ENCODE assay signal across 22 mouse cellular contexts in genomic region chr9:61699618-61700017, GRCm38 (mm10).
A peak's percentile ranks its signal among the peaks of the same experiment; 100 is the strongest.
DNase-seq lines count a peak whose midpoint lies in the region; ATAC-seq and TF ChIP-seq lines count a peak whose summit lies in the region.
"Had no signal": no experiment of that assay in that cellular context is flagged by ENCODE, and none has a peak within 500 bp of the region (broad histone marks: within the 10 kb centered on the region; RNA-seq: fewer than 3 reads in every experiment).

No protein-coding gene starts in this region.

- intact Hi-C loops in gastrocnemius, adult 2 months (cut with DNase I) = loop anchor here (5.0 to 10.0 kb wide), 2 partner anchors 225 to 327 kb away; partner anchors contain the start of gene Tle3

- WGBS in forebrain, embryonic 14.5 days = 56% methylated on average over 5 of the region's 5 CpGs
- WGBS in forebrain, embryonic 15.5 days = 59% methylated on average over 5 of the region's 5 CpGs
- 37% methylated on average over 5 of the region's 5 CpGs for WGBS in lung, postnatal 0 days

- H3K4me3 ChIP-seq in forebrain, embryonic 14.5 days (ENCODE audit: low read depth, low read length) = no peak overlapping the region
- H3K4me3 ChIP-seq in forebrain, embryonic 15.5 days = no peak overlapping the region
- H3K4me3 ChIP-seq in lung, postnatal 0 days (ENCODE audit: low read depth, low read length) = no peak overlapping the region
- H3K4me3 ChIP-seq in gastrocnemius, adult 2 months = no peak overlapping the region
- H3K4me3 ChIP-seq: embryonic facial prominence, embryonic 13.5 days; forebrain, embryonic 10.5 days; forebrain, embryonic 13.5 days; hindbrain, embryonic 12.5 days; hindbrain, embryonic 15.5 days had no signal

- no peaks in the 10 kb centered on the region for H3K36me3 ChIP-seq in forebrain, embryonic 14.5 days (ENCODE audit: control insufficient read depth, insufficient read depth, low read length)
- no peaks in the 10 kb centered on the region for H3K36me3 ChIP-seq in forebrain, embryonic 15.5 days
- no peaks in the 10 kb centered on the region for H3K36me3 ChIP-seq in lung, postnatal 0 days (ENCODE audit: insufficient read depth, low read length)
- H3K36me3 ChIP-seq: embryonic facial prominence, embryonic 13.5 days; forebrain, embryonic 10.5 days; hindbrain, embryonic 12.5 days; hindbrain, embryonic 15.5 days had no signal

- peaks cover 22% of the 10 kb centered on the region for H3K4me1 ChIP-seq in forebrain, embryonic 14.5 days (ENCODE audit: control insufficient read depth, insufficient read depth, low read length)
- peaks cover 46% of the 10 kb centered on the region for H3K4me1 ChIP-seq in forebrain, embryonic 15.5 days
- peaks cover 8% of the 10 kb centered on the region; the same call in 1 of the 2 replicates for H3K4me1 ChIP-seq in lung, postnatal 0 days (ENCODE audit: insufficient read depth, low read depth, low read length)

- DNase-seq in forebrain, embryonic 14.5 days (ENCODE audit: low spot score) = peak; percentile 48
- DNase-seq in lung, postnatal 0 days (ENCODE audit: low spot score) = peak; percentile 25
- DNase-seq in lung, postnatal 36 days = no peak
- DNase-seq in naive thymus-derived CD4-positive, alpha-beta T cell, adult 2 months (ENCODE audit: low read depth) = peak; percentile 20
- no peak for DNase-seq in gastrocnemius, adult 2 months
- DNase-seq: adrenal gland, postnatal 10 days; adrenal gland, postnatal 36 days; cerebellum, adult 11 months; cerebellum, adult 2 months; cerebellum, adult 9-11 months; cerebellum, postnatal 25 days; gastrocnemius, postnatal 14 days; heart, adult 11 months had no signal

- no peaks in the 10 kb centered on the region for H3K9me3 ChIP-seq in forebrain, embryonic 14.5 days (replicated peaks; ENCODE audit: control insufficient read depth, low read length)
- H3K9me3 ChIP-seq in forebrain, embryonic 15.5 days = no peaks in the 10 kb centered on the region
- H3K9me3 ChIP-seq in lung, postnatal 0 days (ENCODE audit: low read length) = no peaks in the 10 kb centered on the region
- H3K9me3 ChIP-seq: embryonic facial prominence, embryonic 13.5 days; forebrain, embryonic 10.5 days; forebrain, embryonic 13.5 days; hindbrain, embryonic 12.5 days; hindbrain, embryonic 15.5 days had no signal

- no peak for TF ChIP-seq EP300 in lung, postnatal 0 days (IDR thresholded peaks at IDR 0.05)

- H3K27me3 ChIP-seq in forebrain, embryonic 14.5 days (replicated peaks; ENCODE audit: control insufficient read depth, insufficient read depth, low read length) = no peaks in the 10 kb centered on the region
- peaks cover 4% of the 10 kb centered on the region; the same call in 1 of the 2 replicates for H3K27me3 ChIP-seq in forebrain, embryonic 15.5 days
- peaks cover 4% of the 10 kb centered on the region; the same call in 1 of the 2 replicates for H3K27me3 ChIP-seq in lung, postnatal 0 days (replicated peaks; ENCODE audit: insufficient read depth, low read length)

- H3K27ac ChIP-seq in forebrain, embryonic 14.5 days (ENCODE audit: low read depth, low read length) = no peak overlapping the region
- no peak overlapping the region for H3K27ac ChIP-seq in forebrain, embryonic 15.5 days (replicated peaks)
- H3K27ac ChIP-seq in lung, postnatal 0 days (ENCODE audit: low read length) = no peak overlapping the region
- H3K27ac ChIP-seq in gastrocnemius, adult 2 months = no peak overlapping the region
- H3K27ac ChIP-seq: forebrain, embryonic 13.5 days; hindbrain, embryonic 12.5 days; hindbrain, embryonic 15.5 days had no signal

- H3K4me2 ChIP-seq in forebrain, embryonic 14.5 days (ENCODE audit: low read length) = no peak overlapping the region
- no peak overlapping the region for H3K4me2 ChIP-seq in forebrain, embryonic 15.5 days (replicated peaks)
- H3K4me2 ChIP-seq in lung, postnatal 0 days (replicated peaks; ENCODE audit: low read depth, low read length) = no peak overlapping the region
- H3K4me2 ChIP-seq: embryonic facial prominence, embryonic 13.5 days; forebrain, embryonic 13.5 days; heart, embryonic 11.5 days; hindbrain, embryonic 12.5 days; hindbrain, embryonic 15.5 days had no signal

- ATAC-seq in forebrain, embryonic 14.5 days = no peak
- ATAC-seq in forebrain, embryonic 15.5 days (replicated peaks) = no peak
- no peak for ATAC-seq in lung, postnatal 0 days
- ATAC-seq: CD4-positive, CD25-positive, alpha-beta regulatory T cell, adult 4 months; forebrain, embryonic 13.5 days; intestine, postnatal 0 days had no signal

- TF ChIP-seq CTCF in lung, postnatal 0 days (IDR thresholded peaks at IDR 0.05) = no peak
- no peak for TF ChIP-seq CTCF in gastrocnemius, adult 2 months (IDR thresholded peaks at IDR 0.05)

- no peak overlapping the region for H3K9ac ChIP-seq in forebrain, embryonic 14.5 days (ENCODE audit: low read length)
- no peak overlapping the region for H3K9ac ChIP-seq in forebrain, embryonic 15.5 days (replicated peaks)
- H3K9ac ChIP-seq in lung, postnatal 0 days (replicated peaks; ENCODE audit: low read depth) = no peak overlapping the region
- H3K9ac ChIP-seq: embryonic facial prominence, embryonic 13.5 days; forebrain, embryonic 13.5 days; hindbrain, embryonic 12.5 days; hindbrain, embryonic 15.5 days had no signal

Comparison
In these comparisons a context has a peak if more than half of its experiments do, and no peak if none do; other contexts are left out.
1. DNase-seq: peak in forebrain, embryonic 14.5 days (single experiment), lung, postnatal 0 days (single experiment) and naive thymus-derived CD4-positive, alpha-beta T cell, adult 2 months (single experiment); none in lung, postnatal 36 days (single experiment) and gastrocnemius, adult 2 months (single experiment).